Mouse (Mus musculus) brain, embryonic 18.5 days (tissue): ENCODE measurements around the gene Mfsd4b3.
"Not testable (repeated sequence)": the region's sequence is repeated elsewhere in the genome, so short reads cannot be mapped to it uniquely, and the experiment has no call there.

Source experiments
- DNase-seq: peaks from one replicate; pipeline ENCODE4 v3.0.0-alpha.2; 2012; ENCODE audit warnings: low read depth, low spot score

The Mfsd4b3 gene

GRCm38 (mm10) chr10:39924556-39924955, 35.4 kb downstream of the Mfsd4b3 start:
- DNase-seq, result not testable (repeated sequence)

GRCm38 (mm10) chr10:39912616-39913015, 47.3 kb downstream of the Mfsd4b3 start:
- no peak for DNase-seq

- DNase-seq, result no peak
Measured at GRCm38 (mm10) chr10:39908768-39909441, 51.0 kb downstream of the Mfsd4b3 start.

DNA sequence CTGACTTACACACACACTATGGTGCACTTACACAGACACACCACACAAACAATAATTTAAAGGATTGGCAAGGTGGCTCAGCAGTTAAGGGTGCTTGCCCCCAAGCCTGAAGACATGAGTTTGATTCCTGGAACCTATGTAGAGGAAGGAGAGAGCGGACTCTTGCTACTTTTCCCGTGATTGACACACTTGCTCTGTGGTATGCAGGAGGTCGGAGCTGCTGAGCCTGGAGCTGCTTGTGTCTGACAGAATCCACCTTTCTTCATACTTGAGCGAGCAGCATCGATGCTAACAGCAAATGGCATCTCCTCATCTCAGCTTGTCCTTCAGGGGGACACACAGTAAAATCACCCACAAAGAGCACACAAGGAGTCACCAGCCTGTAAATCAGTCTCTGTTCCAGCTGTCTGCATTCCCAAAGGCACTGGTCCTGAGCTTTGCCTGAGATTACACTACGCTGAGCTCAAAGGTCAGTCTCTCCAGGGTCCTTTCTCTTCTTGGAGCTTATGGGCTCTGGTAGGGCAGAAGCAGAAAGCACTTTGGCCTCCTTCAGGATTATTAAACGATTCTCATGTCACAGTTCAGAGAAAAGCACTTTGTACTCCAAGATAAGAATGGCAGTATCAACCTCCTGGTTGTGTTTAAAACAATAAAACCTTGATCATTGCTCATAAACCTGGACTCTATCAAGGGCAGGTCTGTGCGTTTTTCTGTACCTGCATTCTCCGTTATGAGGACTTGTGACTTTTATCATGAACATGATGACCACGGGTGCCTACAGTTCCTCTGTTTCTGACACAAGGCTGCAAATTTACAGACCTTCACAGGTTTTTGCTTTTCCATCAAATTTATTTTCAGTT, 52.9 kb downstream of the Mfsd4b3 start:
- no peak for DNase-seq

DNA sequence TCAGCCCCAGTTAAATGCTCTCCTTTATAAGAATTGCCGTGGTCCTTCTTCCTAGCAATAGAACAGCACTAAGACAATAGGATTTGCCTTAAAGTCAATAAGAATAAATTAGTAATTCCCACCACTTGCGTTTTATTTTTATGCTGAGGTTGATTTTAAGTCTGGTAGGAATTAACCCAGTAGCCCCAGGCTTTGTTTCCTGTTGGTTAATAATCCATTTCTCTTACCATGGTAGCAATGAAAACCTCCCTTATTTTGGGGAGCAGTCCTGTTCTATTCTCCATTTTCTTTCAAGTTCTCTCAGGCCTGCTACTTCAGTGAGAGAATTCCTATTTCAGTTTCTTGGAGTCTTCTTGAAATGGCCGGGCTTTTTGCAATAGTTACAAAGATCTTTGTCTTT, 55.8 kb downstream of the Mfsd4b3 start:
- no peak for DNase-seq

DNA sequence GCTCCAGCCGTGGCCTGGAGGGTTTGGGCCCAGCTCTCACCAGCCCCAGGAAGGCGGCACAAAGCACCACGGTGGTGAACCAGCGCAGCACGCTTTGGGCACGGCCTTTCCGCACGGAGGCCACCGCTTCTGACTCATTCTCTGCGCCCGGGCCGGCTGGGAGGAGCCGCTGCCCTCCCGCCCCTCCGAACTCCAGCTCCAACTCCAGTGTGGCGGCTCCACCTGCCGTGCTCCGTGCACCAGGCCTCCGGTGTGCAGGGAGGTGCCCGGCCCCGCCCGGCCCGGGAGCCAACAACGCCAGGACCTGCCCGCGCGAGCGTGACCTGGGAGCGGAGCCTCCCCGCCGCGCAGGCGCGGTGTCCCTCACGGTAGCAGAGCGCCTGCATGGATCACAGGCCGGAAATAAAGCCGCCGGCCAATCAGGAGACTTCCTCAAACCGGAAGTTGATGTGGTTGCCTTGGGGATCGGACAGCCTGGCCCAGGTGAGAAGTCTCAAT, 61.0 kb downstream of the Mfsd4b3 start, which contains the start of gene Mfsd4b4:
Gene Mfsd4b4, minus strand, starts transcription at position 365 of the 498 bp plus-strand sequence.
- DNase-seq, result peak; percentile 80
